Comparison of ENCODE assay signal across 26 mouse cellular contexts in genomic region chr6:120489461-120489860, GRCm38 (mm10). TPM values are rescaled to one million over a fixed set of nuclear protein-coding genes. Genes with fewer than 3 reads are reported as not detected.
DNase-seq lines count a peak whose midpoint lies in the region; ATAC-seq and TF ChIP-seq lines count a peak whose summit lies in the region.
"Had no signal": no experiment of that assay in that cellular context is flagged by ENCODE, and none has a peak within 500 bp of the region (broad histone marks: within the 10 kb centered on the region; RNA-seq: fewer than 3 reads in every experiment).

No protein-coding gene starts in this region.

- no peak overlapping the region for H3K27ac ChIP-seq in neural tube, embryonic 12.5 days
- H3K27ac ChIP-seq in neural tube, embryonic 15.5 days (replicated peaks) = no peak overlapping the region; the same call in 1 of the 2 replicates
- H3K27ac ChIP-seq: embryonic facial prominence, embryonic 10.5 days; forebrain, embryonic 15.5 days; kidney, embryonic 15.5 days; midbrain, embryonic 10.5 days; stomach, embryonic 15.5 days had no signal

- CTCF ChIA-PET in Patski (lab: Charles Lee) = no interaction called here

- no peak overlapping the region for H3K4me3 ChIP-seq in neural tube, embryonic 12.5 days
- no peak overlapping the region for H3K4me3 ChIP-seq in neural tube, embryonic 15.5 days (replicated peaks)
- H3K4me3 ChIP-seq: embryonic facial prominence, embryonic 10.5 days; forebrain, embryonic 15.5 days; kidney, embryonic 15.5 days; midbrain, embryonic 10.5 days; stomach, embryonic 15.5 days had no signal

- peaks cover 16% of the 10 kb centered on the region for H3K27me3 ChIP-seq in neural tube, embryonic 12.5 days (replicated peaks)
- peaks cover 11% of the 10 kb centered on the region for H3K27me3 ChIP-seq in Patski
- H3K27me3 ChIP-seq in neural tube, embryonic 15.5 days (replicated peaks) = no peaks in the 10 kb centered on the region
- H3K27me3 ChIP-seq: forebrain, embryonic 15.5 days had no signal

- no peak for TF ChIP-seq CTCF in Patski (IDR thresholded peaks at IDR 0.05)

- POLR2A ChIA-PET in Patski (lab: Charles Lee) = interaction anchor here (0.6 kb wide), 1 partner anchor 43 kb away, joined by 3 read pairs; no protein-coding TSS in a partner anchor

- peaks cover 43% of the 10 kb centered on the region for H3K4me1 ChIP-seq in neural tube, embryonic 12.5 days
- H3K4me1 ChIP-seq in neural tube, embryonic 15.5 days = peaks cover 46% of the 10 kb centered on the region

- H3K9me3 ChIP-seq in neural tube, embryonic 12.5 days = no peaks in the 10 kb centered on the region
- no peaks in the 10 kb centered on the region for H3K9me3 ChIP-seq in neural tube, embryonic 15.5 days (replicated peaks)
- H3K9me3 ChIP-seq: embryonic facial prominence, embryonic 10.5 days; forebrain, embryonic 15.5 days; kidney, embryonic 15.5 days; midbrain, embryonic 10.5 days; stomach, embryonic 15.5 days had no signal

- DNase-seq in layer of hippocampus, adult 11-12 months (ENCODE audit: low spot score) = peak; percentile 4
- DNase-seq in layer of hippocampus, adult 18-20 months (ENCODE audit: low spot score in 2 of 2) = no peak
- no peak for DNase-seq in neural tube, embryonic 10.5 days (ENCODE audit: extremely low spot score, low spot score)
- DNase-seq in Patski (ENCODE audit: low read depth, low spot score) = no peak
- no peak for DNase-seq in ovary, adult 18-20 months (ENCODE audit: low spot score)
- DNase-seq: adrenal gland, postnatal 14 days; cerebellum, adult 2 months; cerebellum, postnatal 36 days; gastrocnemius, postnatal 10 days; kidney, adult 11 months; kidney, postnatal 36 days; lung, postnatal 4 days; thymus, postnatal 4 days had no signal

- peak overlapping the region; percentile 86; the same call in 1 of the 2 replicates for H3K4me2 ChIP-seq in neural tube, embryonic 12.5 days (replicated peaks)
- peak overlapping the region; percentile 78 for H3K4me2 ChIP-seq in neural tube, embryonic 15.5 days
- H3K4me2 ChIP-seq: heart, embryonic 11.5 days; kidney, embryonic 15.5 days; stomach, embryonic 15.5 days had no signal

- 57% methylated on average over 2 of the region's 2 CpGs for WGBS in neural tube, embryonic 12.5 days
- 60% methylated on average over 2 of the region's 2 CpGs for WGBS in neural tube, embryonic 15.5 days

- ATAC-seq in neural tube, embryonic 12.5 days (ENCODE audit: low FRiP score, low read depth) = no peak
- peak; percentile 45 for ATAC-seq in Patski
- no peak for ATAC-seq in neural tube, embryonic 15.5 days (ENCODE audit: low FRiP score)
- ATAC-seq: forebrain, embryonic 15.5 days had no signal

- in situ Hi-C loops in Patski (cut with MboI; ENCODE audit: low pct_unique_long_range_greater_than_20kb) = loop anchor here (5.0 kb wide), 1 partner anchor 1122 kb away; no protein-coding TSS in a partner anchor

- H3K9ac ChIP-seq in neural tube, embryonic 12.5 days = no peak overlapping the region
- no peak overlapping the region for H3K9ac ChIP-seq in neural tube, embryonic 15.5 days (replicated peaks)
- H3K9ac ChIP-seq: forebrain, embryonic 15.5 days; kidney, embryonic 15.5 days; stomach, embryonic 15.5 days had no signal

- no peaks in the 10 kb centered on the region for H3K36me3 ChIP-seq in neural tube, embryonic 12.5 days
- H3K36me3 ChIP-seq in neural tube, embryonic 15.5 days = no peaks in the 10 kb centered on the region
- H3K36me3 ChIP-seq: embryonic facial prominence, embryonic 10.5 days; forebrain, embryonic 15.5 days; kidney, embryonic 15.5 days; midbrain, embryonic 10.5 days; stomach, embryonic 15.5 days had no signal

RNA-seq across cellular contexts. Expression of gene Tmem121b, which starts 4.1 kb away (rescaled TPM):
- total RNA-seq in layer of hippocampus, adult 18-20 months (2021) = 10 to 100 TPM; 37.4 to 40.7 TPM
- 2.5 and 3.2 TPM in 2 replicates for polyA plus RNA-seq in neural tube, embryonic 12.5 days (2016; fragmentation: Nextera tagmentation; extraction: Ambion mirVana)
- 0.51 TPM for polyA plus RNA-seq in Patski (2021)
- polyA plus RNA-seq in neural tube, embryonic 15.5 days (2015; fragmentation: Nextera tagmentation; extraction: Ambion mirVana) = 2.1 and 2.3 TPM in 2 replicates
- total RNA-seq: granulocyte monocyte progenitor cell, adult 5-6 weeks; liver, adult 2 months; neutrophil, adult 5-6 weeks had no signal
- polyA plus RNA-seq: heart, postnatal 0 days; liver, adult 2 months; liver, embryonic 16.5 days had no signal

RNA-seq across cellular contexts. Expression of gene Il17ra, which starts 26.4 kb away (rescaled TPM):
- total RNA-seq in layer of hippocampus, adult 18-20 months (2021) = 1 to 10 TPM; 8.7 to 8.8 TPM
- polyA plus RNA-seq in neural tube, embryonic 12.5 days (2016; fragmentation: Nextera tagmentation; extraction: Ambion mirVana) = 10.4 and 12.8 TPM in 2 replicates
- 16.3 TPM for polyA plus RNA-seq in Patski (2021)
- 4.0 and 10.4 TPM in 2 replicates for polyA plus RNA-seq in neural tube, embryonic 15.5 days (2015; fragmentation: Nextera tagmentation; extraction: Ambion mirVana)

RNA-seq across cellular contexts. Expression of gene Hdhd5, which starts 41.7 kb away (rescaled TPM):
- 10 to 100 TPM; 27.7 to 30.5 TPM for total RNA-seq in layer of hippocampus, adult 18-20 months (2021)
- 19.9 and 23.6 TPM in 2 replicates for polyA plus RNA-seq in neural tube, embryonic 12.5 days (2016; fragmentation: Nextera tagmentation; extraction: Ambion mirVana)
- 26.6 TPM for polyA plus RNA-seq in Patski (2021)
- 16.8 and 18.8 TPM in 2 replicates for polyA plus RNA-seq in neural tube, embryonic 15.5 days (2015; fragmentation: Nextera tagmentation; extraction: Ambion mirVana)
